Mouse (Mus musculus) ES-E14 (cell line): ENCODE data around the gene Anxa6.

ENCODE experiments used
- CHD2 ChIP-seq: IDR thresholded peaks from 2 replicates; pipeline ENCODE4 v1.6.1; 2014; ENCODE audit warnings: mild to moderate bottlenecking, low read depth, low read length, inconsistent platforms
- HCFC1 ChIP-seq: IDR thresholded peaks from 2 replicates; pipeline ENCODE4 v1.6.1; 2012; ENCODE audit warnings: low read length, inconsistent platforms, borderline replicate concordance; ENCODE audit not compliant: insufficient read depth
- ZC3H11A ChIP-seq: IDR thresholded peaks from 2 replicates; pipeline ENCODE4 v1.6.1; 2012; ENCODE audit warnings: low read depth, mild to moderate bottlenecking, inconsistent platforms, low read length, borderline replicate concordance
- ZNF384 ChIP-seq: IDR thresholded peaks from 2 replicates; pipeline ENCODE4 v1.6.1; 2012; ENCODE audit warnings: low read depth, low read length, inconsistent platforms

DNA sequence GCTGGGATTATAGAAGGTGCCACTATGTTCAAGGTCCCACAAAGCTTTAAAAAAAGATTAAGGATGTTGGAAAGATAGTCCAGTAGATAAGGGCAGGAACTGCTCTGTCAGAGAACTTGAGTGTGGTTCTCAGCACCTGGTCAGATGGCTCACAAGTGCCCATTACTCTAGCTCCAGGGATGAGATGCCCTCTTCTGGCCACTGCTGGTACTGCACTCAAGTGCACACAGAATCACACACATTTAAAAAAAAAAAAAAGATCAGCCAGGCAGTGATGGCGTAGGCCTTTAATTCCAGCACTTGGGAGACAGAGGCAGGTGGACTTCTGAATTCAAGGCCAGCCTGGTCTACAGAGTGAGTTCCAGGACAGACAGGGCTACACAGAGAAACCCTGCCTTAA is 45.3 kb downstream of the Anxa6 start:
- TF ChIP-seq ZC3H11A (peak; percentile 53; the same call in 1 of the 2 replicates), ZNF384 (peak; percentile 97), HCFC1 (no peak), CHD2 (no peak)
